Comparison of ENCODE assay signal across 29 mouse cellular contexts in genomic region chr12:47121426-47121825, GRCm38 (mm10).
A peak's percentile ranks its signal among the peaks of the same experiment; 100 is the strongest.
DNase-seq lines count a peak whose midpoint lies in the region; ATAC-seq lines count a peak whose summit lies in the region.
"Had no signal": no experiment of that assay in that cellular context is flagged by ENCODE, and none has a peak within 500 bp of the region (broad histone marks: within the 10 kb centered on the region; RNA-seq: fewer than 3 reads in every experiment).

No protein-coding gene starts in this region.

- 0 out of 2 replicates have a peak, but pooled peaks cover 5% of the 10 kb centered on the region for H3K4me1 ChIP-seq in hindbrain, embryonic 13.5 days (replicated peaks)
- H3K4me1 ChIP-seq in hindbrain, embryonic 12.5 days, result no peaks in the 10 kb centered on the region
- no peaks in the 10 kb centered on the region for H3K4me1 ChIP-seq in hindbrain, embryonic 16.5 days (ENCODE audit: control insufficient read depth, insufficient read depth, low read depth, low read length)
- peaks cover 2% of the 10 kb centered on the region; the same call in 1 of the 2 replicates for H3K4me1 ChIP-seq in midbrain, embryonic 16.5 days (ENCODE audit: control insufficient read depth, insufficient read depth, low read length)
- no peaks in the 10 kb centered on the region for H3K4me1 ChIP-seq in neural tube, embryonic 15.5 days
- H3K4me1 ChIP-seq: embryonic facial prominence, embryonic 10.5 days; embryonic facial prominence, embryonic 15.5 days; forebrain, embryonic 13.5 days; hindbrain, embryonic 15.5 days; intestine, embryonic 15.5 days; liver, embryonic 13.5 days had no signal

- H3K27me3 ChIP-seq in hindbrain, embryonic 13.5 days, result no peaks in the 10 kb centered on the region
- no peaks in the 10 kb centered on the region for H3K27me3 ChIP-seq in hindbrain, embryonic 12.5 days
- H3K27me3 ChIP-seq in hindbrain, embryonic 16.5 days (replicated peaks; ENCODE audit: control insufficient read depth, insufficient read depth, low read length), result no peaks in the 10 kb centered on the region
- no peaks in the 10 kb centered on the region for H3K27me3 ChIP-seq in midbrain, embryonic 16.5 days (ENCODE audit: control insufficient read depth, insufficient read depth, low read depth, low read length)
- no peaks in the 10 kb centered on the region for H3K27me3 ChIP-seq in neural tube, embryonic 15.5 days (replicated peaks)
- H3K27me3 ChIP-seq: embryonic facial prominence, embryonic 15.5 days; forebrain, embryonic 13.5 days; hindbrain, embryonic 15.5 days; intestine, embryonic 15.5 days; liver, embryonic 13.5 days had no signal

- H3K36me3 ChIP-seq in hindbrain, embryonic 13.5 days, result no peaks in the 10 kb centered on the region
- no peaks in the 10 kb centered on the region for H3K36me3 ChIP-seq in hindbrain, embryonic 12.5 days
- H3K36me3 ChIP-seq in hindbrain, embryonic 16.5 days (ENCODE audit: control insufficient read depth, insufficient read depth, low read length), result no peaks in the 10 kb centered on the region
- H3K36me3 ChIP-seq in midbrain, embryonic 16.5 days (ENCODE audit: control insufficient read depth, insufficient read depth, low read length), result no peaks in the 10 kb centered on the region
- H3K36me3 ChIP-seq in neural tube, embryonic 15.5 days, result no peaks in the 10 kb centered on the region
- H3K36me3 ChIP-seq: embryonic facial prominence, embryonic 10.5 days; embryonic facial prominence, embryonic 15.5 days; G1E; hindbrain, embryonic 15.5 days; intestine, embryonic 15.5 days; liver, embryonic 13.5 days had no signal

- no peak overlapping the region for H3K4me3 ChIP-seq in hindbrain, embryonic 13.5 days
- H3K4me3 ChIP-seq in hindbrain, embryonic 12.5 days, result no peak overlapping the region
- no peak overlapping the region for H3K4me3 ChIP-seq in hindbrain, embryonic 16.5 days (ENCODE audit: low read length)
- no peak overlapping the region for H3K4me3 ChIP-seq in midbrain, embryonic 16.5 days (ENCODE audit: low read depth, low read length)
- H3K4me3 ChIP-seq in neural tube, embryonic 15.5 days (replicated peaks), result no peak overlapping the region
- H3K4me3 ChIP-seq: embryonic facial prominence, embryonic 10.5 days; embryonic facial prominence, embryonic 15.5 days; forebrain, embryonic 13.5 days; hindbrain, embryonic 15.5 days; intestine, embryonic 15.5 days; layer of hippocampus, adult 2 months; liver, embryonic 13.5 days had no signal

- H3K4me2 ChIP-seq in hindbrain, embryonic 13.5 days, result no peak overlapping the region
- no peak overlapping the region for H3K4me2 ChIP-seq in hindbrain, embryonic 12.5 days (replicated peaks)
- H3K4me2 ChIP-seq in hindbrain, embryonic 16.5 days (ENCODE audit: low read length), result no peak overlapping the region
- H3K4me2 ChIP-seq in midbrain, embryonic 16.5 days (ENCODE audit: low read length), result no peak overlapping the region
- no peak overlapping the region for H3K4me2 ChIP-seq in neural tube, embryonic 15.5 days
- H3K4me2 ChIP-seq: embryonic facial prominence, embryonic 15.5 days; forebrain, embryonic 13.5 days; hindbrain, embryonic 15.5 days; intestine, embryonic 15.5 days; liver, embryonic 13.5 days had no signal

- no peaks in the 10 kb centered on the region for H3K9me3 ChIP-seq in hindbrain, embryonic 13.5 days
- H3K9me3 ChIP-seq in hindbrain, embryonic 12.5 days (replicated peaks), result no peaks in the 10 kb centered on the region
- no peaks in the 10 kb centered on the region for H3K9me3 ChIP-seq in hindbrain, embryonic 16.5 days (ENCODE audit: control insufficient read depth, low read length)
- no peaks in the 10 kb centered on the region for H3K9me3 ChIP-seq in midbrain, embryonic 16.5 days (replicated peaks; ENCODE audit: control insufficient read depth, low read length, poor library complexity, severe bottlenecking)
- no peaks in the 10 kb centered on the region for H3K9me3 ChIP-seq in neural tube, embryonic 15.5 days (replicated peaks)
- H3K9me3 ChIP-seq: embryonic facial prominence, embryonic 10.5 days; embryonic facial prominence, embryonic 15.5 days; forebrain, embryonic 13.5 days; G1E; hindbrain, embryonic 15.5 days; intestine, embryonic 15.5 days; liver, embryonic 13.5 days had no signal

- H3K9ac ChIP-seq in hindbrain, embryonic 13.5 days, result no peak overlapping the region
- H3K9ac ChIP-seq in hindbrain, embryonic 12.5 days, result no peak overlapping the region
- no peak overlapping the region for H3K9ac ChIP-seq in hindbrain, embryonic 16.5 days (ENCODE audit: low read depth, low read length)
- no peak overlapping the region for H3K9ac ChIP-seq in midbrain, embryonic 16.5 days (ENCODE audit: low read depth, low read length)
- no peak overlapping the region for H3K9ac ChIP-seq in neural tube, embryonic 15.5 days (replicated peaks)
- H3K9ac ChIP-seq: embryonic facial prominence, embryonic 15.5 days; forebrain, embryonic 13.5 days; hindbrain, embryonic 15.5 days; intestine, embryonic 15.5 days; liver, embryonic 13.5 days had no signal

- 0 out of 2 replicates have a peak, but pooled peaks have one; percentile 21 for ATAC-seq in hindbrain, embryonic 13.5 days (ENCODE audit: low FRiP score)
- no peak for ATAC-seq in hindbrain, embryonic 12.5 days (ENCODE audit: low FRiP score)
- peak; percentile 27; the same call in 1 of the 2 replicates for ATAC-seq in hindbrain, embryonic 16.5 days
- peak; percentile 28; the same call in 1 of the 2 replicates for ATAC-seq in midbrain, embryonic 16.5 days
- peak; percentile 66 for ATAC-seq in neural tube, embryonic 15.5 days (ENCODE audit: low FRiP score)
- ATAC-seq: forebrain, embryonic 13.5 days; intestine, embryonic 15.5 days; lung, postnatal 0 days had no signal

- WGBS in hindbrain, embryonic 13.5 days, result 54% methylated on average over 3 of the region's 3 CpGs
- WGBS in hindbrain, embryonic 12.5 days, result 74% methylated on average over 3 of the region's 3 CpGs
- 61% methylated on average over 3 of the region's 3 CpGs for WGBS in hindbrain, embryonic 16.5 days
- WGBS in midbrain, embryonic 16.5 days, result 65% methylated on average over 3 of the region's 3 CpGs
- 24% methylated on average over 3 of the region's 3 CpGs for WGBS in neural tube, embryonic 15.5 days

- H3K27ac ChIP-seq in hindbrain, embryonic 13.5 days, result peak overlapping the region; percentile 64
- no peak overlapping the region for H3K27ac ChIP-seq in hindbrain, embryonic 12.5 days
- no peak overlapping the region for H3K27ac ChIP-seq in hindbrain, embryonic 16.5 days (ENCODE audit: low read depth, low read length)
- H3K27ac ChIP-seq in midbrain, embryonic 16.5 days (ENCODE audit: low read length), result no peak overlapping the region
- H3K27ac ChIP-seq in neural tube, embryonic 15.5 days (replicated peaks), result peak overlapping the region; percentile 61
- H3K27ac ChIP-seq: embryonic facial prominence, embryonic 10.5 days; embryonic facial prominence, embryonic 15.5 days; forebrain, embryonic 13.5 days; hindbrain, embryonic 15.5 days; intestine, embryonic 15.5 days; layer of hippocampus, adult 2 months; liver, embryonic 13.5 days; macrophage had no signal

- DNase-seq in cerebellum, postnatal 14 days, result no peak
- DNase-seq in urinary bladder, adult 18-20 months (ENCODE audit: low spot score in 2 of 2), result no peak
- DNase-seq: adrenal gland, postnatal 14 days; cerebellum, adult 11-12 months; cerebellum, adult 9-11 months; gastrocnemius, postnatal 14 days; heart, postnatal 14 days; kidney, adult 2 months; kidney, postnatal 36 days; left cerebral cortex, postnatal 4 days; liver, embryonic 13.5 days; lung, adult 18-20 months; right cerebral cortex, adult 18-20 months; spleen, adult 18-20 months; thymus, postnatal 14 days had no signal

Comparison
In these comparisons a context has a peak if more than half of its experiments do, and no peak if none do; other contexts are left out.
1. H3K27ac ChIP-seq: peak in hindbrain, embryonic 13.5 days (single experiment) and neural tube, embryonic 15.5 days (single experiment); none in hindbrain, embryonic 12.5 days (single experiment), hindbrain, embryonic 16.5 days (single experiment) and midbrain, embryonic 16.5 days (single experiment).